Comparison of ENCODE assay signal across 24 mouse cellular contexts in the genomic region with DNA sequence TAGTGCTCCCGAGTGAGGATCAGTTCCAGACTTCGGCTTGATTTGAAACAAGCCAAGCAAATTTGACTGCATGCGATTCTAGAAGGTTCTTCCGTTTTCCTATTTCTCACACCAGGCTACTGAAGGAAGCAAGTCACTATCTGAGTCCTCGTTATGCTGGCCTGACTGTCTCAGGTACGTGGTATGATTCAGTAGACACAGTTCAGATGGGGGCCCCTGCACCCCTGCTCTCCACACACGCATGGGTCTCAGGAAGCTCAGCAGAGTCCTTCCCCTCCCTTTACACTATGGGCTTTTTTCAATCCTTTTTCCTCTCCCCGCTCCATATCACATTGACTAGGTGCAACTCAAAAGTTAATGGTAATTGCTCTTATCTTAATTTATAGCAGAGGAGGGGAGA.
DNase-seq lines count a peak whose midpoint lies in the region; ATAC-seq and TF ChIP-seq lines count a peak whose summit lies in the region.
"Had no signal": no experiment of that assay in that cellular context is flagged by ENCODE, and none has a peak within 500 bp of the region (broad histone marks: within the 10 kb centered on the region; RNA-seq: fewer than 3 reads in every experiment).

No protein-coding gene starts in this region.

- TF ChIP-seq CTCF in midbrain, postnatal 0 days (IDR thresholded peaks at IDR 0.05): no peak

- H3K4me1 ChIP-seq in forebrain, embryonic 15.5 days: peaks cover 2% of the 10 kb centered on the region; the same call in 1 of the 2 replicates
- H3K4me1 ChIP-seq in forebrain, embryonic 13.5 days: 0 out of 2 replicates have a peak, but pooled peaks cover 12% of the 10 kb centered on the region
- peaks cover 21% of the 10 kb centered on the region for H3K4me1 ChIP-seq in midbrain, embryonic 13.5 days (replicated peaks)
- H3K4me1 ChIP-seq in midbrain, embryonic 10.5 days: peaks cover 13% of the 10 kb centered on the region
- peaks cover 19% of the 10 kb centered on the region for H3K4me1 ChIP-seq in embryonic facial prominence, embryonic 15.5 days
- peaks cover 7% of the 10 kb centered on the region; the same call in 1 of the 2 replicates for H3K4me1 ChIP-seq in midbrain, postnatal 0 days (ENCODE audit: insufficient read depth, low read length)
- no peaks in the 10 kb centered on the region for H3K4me1 ChIP-seq in intestine, embryonic 15.5 days (replicated peaks)
- H3K4me1 ChIP-seq: heart, embryonic 15.5 days; liver, embryonic 15.5 days had no signal

- H3K4me2 ChIP-seq in forebrain, embryonic 15.5 days (replicated peaks): no peak overlapping the region
- no peak overlapping the region for H3K4me2 ChIP-seq in forebrain, embryonic 13.5 days
- no peak overlapping the region for H3K4me2 ChIP-seq in midbrain, embryonic 13.5 days (replicated peaks)
- H3K4me2 ChIP-seq in embryonic facial prominence, embryonic 15.5 days (replicated peaks): no peak overlapping the region
- H3K4me2 ChIP-seq in midbrain, postnatal 0 days (ENCODE audit: low read depth, low read length, poor library complexity, severe bottlenecking): no peak overlapping the region
- no peak overlapping the region for H3K4me2 ChIP-seq in intestine, embryonic 15.5 days (replicated peaks)
- H3K4me2 ChIP-seq: heart, embryonic 15.5 days; limb, embryonic 12.5 days; liver, embryonic 15.5 days; lung, embryonic 14.5 days; neural tube, embryonic 12.5 days had no signal

- no peaks in the 10 kb centered on the region for H3K36me3 ChIP-seq in forebrain, embryonic 15.5 days
- no peaks in the 10 kb centered on the region for H3K36me3 ChIP-seq in forebrain, embryonic 13.5 days (ENCODE audit: poor library complexity, severe bottlenecking)
- no peaks in the 10 kb centered on the region for H3K36me3 ChIP-seq in midbrain, embryonic 13.5 days
- H3K36me3 ChIP-seq in midbrain, embryonic 10.5 days: no peaks in the 10 kb centered on the region
- no peaks in the 10 kb centered on the region for H3K36me3 ChIP-seq in embryonic facial prominence, embryonic 15.5 days
- no peaks in the 10 kb centered on the region for H3K36me3 ChIP-seq in midbrain, postnatal 0 days (ENCODE audit: insufficient read depth, low read length)
- H3K36me3 ChIP-seq in intestine, embryonic 15.5 days: no peaks in the 10 kb centered on the region
- H3K36me3 ChIP-seq: heart, embryonic 15.5 days; limb, embryonic 12.5 days; liver, embryonic 15.5 days; neural tube, embryonic 12.5 days had no signal

- peak overlapping the region; percentile 27; the same call in 1 of the 2 replicates for H3K27ac ChIP-seq in forebrain, embryonic 15.5 days (replicated peaks)
- no peak overlapping the region for H3K27ac ChIP-seq in forebrain, embryonic 13.5 days
- peak overlapping the region; percentile 47 for H3K27ac ChIP-seq in midbrain, embryonic 13.5 days
- no peak overlapping the region for H3K27ac ChIP-seq in midbrain, embryonic 10.5 days (replicated peaks)
- H3K27ac ChIP-seq in embryonic facial prominence, embryonic 15.5 days (replicated peaks): peak overlapping the region; percentile 58; the same call in 1 of the 2 replicates
- peak overlapping the region; percentile 55; the same call in 1 of the 2 replicates for H3K27ac ChIP-seq in midbrain, postnatal 0 days (ENCODE audit: low read depth, low read length)
- no peak overlapping the region for H3K27ac ChIP-seq in intestine, embryonic 15.5 days
- H3K27ac ChIP-seq: heart, embryonic 15.5 days; left cerebral cortex, adult 2 months; liver, embryonic 15.5 days; neural tube, embryonic 12.5 days had no signal

- H3K4me3 ChIP-seq in forebrain, embryonic 15.5 days: no peak overlapping the region
- no peak overlapping the region for H3K4me3 ChIP-seq in forebrain, embryonic 13.5 days
- no peak overlapping the region for H3K4me3 ChIP-seq in midbrain, embryonic 13.5 days (replicated peaks)
- no peak overlapping the region for H3K4me3 ChIP-seq in midbrain, embryonic 10.5 days
- no peak overlapping the region for H3K4me3 ChIP-seq in embryonic facial prominence, embryonic 15.5 days (replicated peaks)
- H3K4me3 ChIP-seq in midbrain, postnatal 0 days (ENCODE audit: low read depth, low read length): no peak overlapping the region
- H3K4me3 ChIP-seq in intestine, embryonic 15.5 days (replicated peaks): no peak overlapping the region
- H3K4me3 ChIP-seq: heart, embryonic 15.5 days; left cerebral cortex, adult 2 months; limb, embryonic 12.5 days; liver, embryonic 15.5 days; neural tube, embryonic 12.5 days had no signal

- ATAC-seq in forebrain, embryonic 15.5 days (replicated peaks): no peak
- no peak for ATAC-seq in forebrain, embryonic 13.5 days
- no peak for ATAC-seq in midbrain, embryonic 13.5 days
- no peak for ATAC-seq in embryonic facial prominence, embryonic 15.5 days (ENCODE audit: insufficient number of reproducible peaks, low FRiP score, low TSS enrichment, low read depth)
- no peak for ATAC-seq in midbrain, postnatal 0 days (ENCODE audit: low FRiP score)
- ATAC-seq in intestine, embryonic 15.5 days: no peak
- ATAC-seq: CD4-positive, CD25-positive, alpha-beta regulatory T cell, adult 4 months; intestine, postnatal 0 days had no signal

- no peak overlapping the region for H3K9ac ChIP-seq in forebrain, embryonic 15.5 days (replicated peaks)
- no peak overlapping the region for H3K9ac ChIP-seq in forebrain, embryonic 13.5 days
- H3K9ac ChIP-seq in midbrain, embryonic 13.5 days (replicated peaks): no peak overlapping the region
- no peak overlapping the region for H3K9ac ChIP-seq in embryonic facial prominence, embryonic 15.5 days
- H3K9ac ChIP-seq in midbrain, postnatal 0 days (replicated peaks; ENCODE audit: low read length, poor library complexity, severe bottlenecking): no peak overlapping the region
- no peak overlapping the region for H3K9ac ChIP-seq in intestine, embryonic 15.5 days
- H3K9ac ChIP-seq: heart, embryonic 15.5 days; limb, embryonic 12.5 days; liver, embryonic 15.5 days; lung, embryonic 14.5 days; neural tube, embryonic 12.5 days had no signal

- no peak for DNase-seq in midbrain, embryonic 10.5 days (ENCODE audit: low spot score)
- no peak for DNase-seq in midbrain, postnatal 0 days (ENCODE audit: low spot score)
- DNase-seq: adrenal gland, postnatal 25 days; cerebellum, adult 11-12 months; cerebellum, adult 9-11 months; embryo, embryonic 11 days; gastrocnemius, postnatal 10 days; kidney, adult 9 months; kidney, postnatal 14 days; lung, embryonic 14.5 days; lung, postnatal 14 days; right cerebral cortex, postnatal 14 days had no signal

- H3K9me3 ChIP-seq in forebrain, embryonic 15.5 days: no peaks in the 10 kb centered on the region
- H3K9me3 ChIP-seq in forebrain, embryonic 13.5 days (replicated peaks): no peaks in the 10 kb centered on the region
- H3K9me3 ChIP-seq in midbrain, embryonic 13.5 days: no peaks in the 10 kb centered on the region
- no peaks in the 10 kb centered on the region for H3K9me3 ChIP-seq in midbrain, embryonic 10.5 days (replicated peaks)
- no peaks in the 10 kb centered on the region for H3K9me3 ChIP-seq in embryonic facial prominence, embryonic 15.5 days (replicated peaks)
- no peaks in the 10 kb centered on the region for H3K9me3 ChIP-seq in midbrain, postnatal 0 days (ENCODE audit: low read length)
- no peaks in the 10 kb centered on the region for H3K9me3 ChIP-seq in intestine, embryonic 15.5 days
- H3K9me3 ChIP-seq: heart, embryonic 15.5 days; limb, embryonic 12.5 days; liver, embryonic 15.5 days; neural tube, embryonic 12.5 days had no signal

- WGBS in forebrain, embryonic 15.5 days: 71% methylated on average over 8 of the region's 8 CpGs
- 78% methylated on average over 8 of the region's 8 CpGs for WGBS in forebrain, embryonic 13.5 days
- 76% methylated on average over 8 of the region's 8 CpGs for WGBS in midbrain, embryonic 13.5 days
- WGBS in midbrain, embryonic 10.5 days: 84% methylated on average over 8 of the region's 8 CpGs
- 57% methylated on average over 8 of the region's 8 CpGs for WGBS in embryonic facial prominence, embryonic 15.5 days
- 50% methylated on average over 8 of the region's 8 CpGs for WGBS in midbrain, postnatal 0 days
- 63% methylated on average over 8 of the region's 8 CpGs for WGBS in intestine, embryonic 15.5 days

- no peaks in the 10 kb centered on the region for H3K27me3 ChIP-seq in forebrain, embryonic 15.5 days
- no peaks in the 10 kb centered on the region for H3K27me3 ChIP-seq in forebrain, embryonic 13.5 days
- no peaks in the 10 kb centered on the region for H3K27me3 ChIP-seq in midbrain, embryonic 13.5 days
- no peaks in the 10 kb centered on the region for H3K27me3 ChIP-seq in midbrain, embryonic 10.5 days (ENCODE audit: low read depth, poor library complexity, severe bottlenecking)
- H3K27me3 ChIP-seq in embryonic facial prominence, embryonic 15.5 days: no peaks in the 10 kb centered on the region
- H3K27me3 ChIP-seq in midbrain, postnatal 0 days (ENCODE audit: insufficient read depth, low read length): no peaks in the 10 kb centered on the region
- no peaks in the 10 kb centered on the region for H3K27me3 ChIP-seq in intestine, embryonic 15.5 days (replicated peaks)
- H3K27me3 ChIP-seq: heart, embryonic 15.5 days; limb, embryonic 12.5 days; liver, embryonic 15.5 days had no signal

Comparison
In these comparisons a context has a peak if more than half of its experiments do, and no peak if none do; other contexts are left out.
1. H3K27ac ChIP-seq: peak in forebrain, embryonic 15.5 days (single experiment), midbrain, embryonic 13.5 days (single experiment), embryonic facial prominence, embryonic 15.5 days (single experiment) and midbrain, postnatal 0 days (single experiment); none in forebrain, embryonic 13.5 days (single experiment), midbrain, embryonic 10.5 days (single experiment) and intestine, embryonic 15.5 days (single experiment).